Mouse (Mus musculus): Measurements from ENCODE around the gene Gm6793. TPM values are rescaled to one million over a fixed set of nuclear protein-coding genes. Genes with fewer than 3 reads are reported as not detected.

The Gm6793 gene
- not detected for total RNA-seq (2021)

GRCm38 (mm10) chr8:112014936-112015335 lies at the start of gene Gm6793:
TSS of gene Gm6793 (minus strand) at chr8:112015036.
- intact Hi-C loops (cut with DNase I): no loop called here
- no peak for DNase-seq (ENCODE audit: low spot score in 2 of 2)

DNA sequence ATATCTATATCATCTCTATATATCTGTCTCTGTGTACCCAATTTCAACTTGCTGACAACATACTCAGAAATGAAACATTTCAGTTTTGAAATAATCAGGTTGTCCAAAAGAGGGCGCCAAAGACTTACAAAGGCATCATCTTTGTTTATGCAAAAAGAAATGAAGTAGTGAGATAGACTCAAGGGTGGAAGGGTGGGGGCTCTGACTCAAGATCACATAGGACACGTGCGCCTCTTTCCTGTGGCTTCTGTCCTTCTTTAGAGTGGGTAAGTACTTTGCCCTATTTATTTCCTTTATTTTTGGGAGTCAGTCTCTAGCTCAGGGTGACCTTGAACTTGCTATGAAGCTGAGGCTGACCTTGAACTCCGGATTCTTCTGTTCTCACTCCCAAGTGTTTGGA lies 46.5 kb upstream of the Gm6793 start:
- DNase-seq (ENCODE audit: low spot score in 2 of 2): no peak
- intact Hi-C loops (cut with DNase I): loop anchor here (5.0 kb wide), 4 partner anchors 511 to 1571 kb away; partner anchors contain the start of gene Cntnap4

- DNase-seq (ENCODE audit: low spot score in 2 of 2): no peak
- intact Hi-C loops (cut with DNase I): no loop called here
These were observed 39.6 kb upstream of the Gm6793 start for GRCm38 (mm10) chr8:112054456-112054855.

DNA sequence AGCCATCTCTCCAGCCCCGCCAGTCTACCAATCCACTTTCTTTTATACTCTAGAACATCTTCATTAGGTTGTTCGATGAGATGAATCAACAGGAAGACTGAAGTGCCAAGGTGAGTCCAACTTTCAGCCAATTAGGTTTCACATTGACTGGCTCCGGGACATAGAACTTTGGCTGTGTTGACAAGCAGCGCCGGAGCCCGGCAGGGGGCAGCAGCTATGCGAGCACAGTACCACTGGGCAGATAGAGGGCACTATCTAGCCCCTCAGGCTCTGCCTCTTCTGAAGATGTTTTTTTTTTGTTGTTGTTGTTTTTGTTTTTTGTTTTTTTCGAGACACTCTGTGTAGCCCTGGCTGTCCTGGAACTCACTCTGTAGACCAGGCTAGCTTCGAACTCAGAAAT lies 36.7 kb upstream of the Gm6793 start:
- DNase-seq (ENCODE audit: low spot score in 2 of 2): no peak
- intact Hi-C loops (cut with DNase I): no loop called here

DNA sequence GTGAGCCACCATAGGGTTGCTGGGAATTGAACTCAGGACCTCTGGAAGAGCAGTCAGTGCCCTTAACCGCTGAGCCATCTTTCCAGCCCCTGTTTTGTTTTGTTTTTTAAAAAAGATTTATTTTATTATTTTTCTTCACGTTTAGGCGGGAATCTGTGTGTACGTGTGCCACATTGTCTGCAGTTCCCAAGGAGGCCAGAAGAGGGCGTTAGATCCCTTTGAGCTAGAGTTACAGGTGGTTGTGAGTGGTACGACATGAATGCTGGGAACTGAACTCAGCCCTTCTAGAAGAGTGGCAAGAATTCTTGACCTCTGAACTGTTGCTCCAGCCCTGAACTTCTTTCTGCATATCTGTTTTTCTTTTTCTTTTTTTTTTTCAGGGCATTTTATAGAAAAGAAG lies 35.1 kb upstream of the Gm6793 start:
- intact Hi-C loops (cut with DNase I): no loop called here
- DNase-seq (ENCODE audit: low spot score in 2 of 2): no peak

- no peak for DNase-seq (ENCODE audit: low spot score in 2 of 2)
- intact Hi-C loops (cut with DNase I): no loop called here
These were observed 33.5 kb upstream of the Gm6793 start for GRCm38 (mm10) chr8:112048293-112048692.

DNA sequence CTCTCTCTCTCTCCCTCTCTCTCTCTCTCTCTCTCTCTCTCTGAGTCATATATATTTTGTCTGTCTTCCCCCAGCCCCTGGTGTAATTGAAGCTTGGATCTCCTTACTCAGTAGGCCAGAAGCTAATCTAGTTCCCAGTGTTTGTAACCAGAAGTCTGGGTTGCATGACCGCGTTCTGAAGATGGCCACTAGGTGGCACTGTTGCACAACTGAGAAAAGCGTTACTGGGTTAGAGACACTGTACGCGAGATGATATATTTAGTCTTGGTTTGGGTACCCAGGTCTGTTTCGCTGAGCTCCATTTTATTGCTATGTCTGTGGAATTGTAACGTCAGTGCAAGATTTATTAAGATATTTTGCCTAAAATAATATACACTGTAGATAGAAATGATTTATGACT lies 31.1 kb upstream of the Gm6793 start:
- peak; percentile 79 to 82 for DNase-seq (ENCODE audit: low spot score in 2 of 2)
- intact Hi-C loops (cut with DNase I): loop anchor here (1.0 to 2.0 kb wide), 2 partner anchors 1536 to 1587 kb away; no protein-coding TSS in a partner anchor

- intact Hi-C loops (cut with DNase I): no loop called here
These were observed 30.3 kb upstream of the Gm6793 start for GRCm38 (mm10) chr8:112045182-112045581.

GRCm38 (mm10) chr8:112037521-112037920 lies 22.7 kb upstream of the Gm6793 start:
- no peak for DNase-seq (ENCODE audit: low spot score in 2 of 2)
- intact Hi-C loops (cut with DNase I): no loop called here

More at GRCm38 (mm10) chr8:112045182-112045581, 30.3 kb upstream of the Gm6793 start:
- DNase-seq (ENCODE audit: low spot score in 2 of 2): no peak

DNA sequence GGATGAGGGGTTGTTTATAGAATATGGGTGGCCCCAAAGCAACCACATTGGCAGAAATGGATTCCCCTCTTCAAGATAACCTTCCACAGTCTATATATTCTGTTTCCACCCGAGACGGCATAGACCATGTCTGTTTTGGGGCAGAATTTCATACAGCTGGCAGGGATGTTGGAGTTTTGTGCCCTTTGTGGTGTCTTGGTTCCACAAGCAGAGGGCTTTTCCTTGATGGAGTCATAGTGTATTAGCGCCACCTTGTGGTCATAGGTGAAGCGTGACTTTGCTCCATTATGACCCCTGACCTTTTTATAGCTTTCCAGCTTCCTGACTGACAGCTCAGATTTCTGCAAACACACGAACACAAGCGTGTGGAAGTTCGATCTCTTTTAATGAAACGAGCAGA lies 19.8 kb upstream of the Gm6793 start:
- intact Hi-C loops (cut with DNase I): no loop called here
- no peak for DNase-seq (ENCODE audit: low spot score in 2 of 2)

- intact Hi-C loops (cut with DNase I): no loop called here
- DNase-seq (ENCODE audit: low spot score in 2 of 2): no peak
These were observed 18.2 kb upstream of the Gm6793 start for GRCm38 (mm10) chr8:112033071-112033470.

DNA sequence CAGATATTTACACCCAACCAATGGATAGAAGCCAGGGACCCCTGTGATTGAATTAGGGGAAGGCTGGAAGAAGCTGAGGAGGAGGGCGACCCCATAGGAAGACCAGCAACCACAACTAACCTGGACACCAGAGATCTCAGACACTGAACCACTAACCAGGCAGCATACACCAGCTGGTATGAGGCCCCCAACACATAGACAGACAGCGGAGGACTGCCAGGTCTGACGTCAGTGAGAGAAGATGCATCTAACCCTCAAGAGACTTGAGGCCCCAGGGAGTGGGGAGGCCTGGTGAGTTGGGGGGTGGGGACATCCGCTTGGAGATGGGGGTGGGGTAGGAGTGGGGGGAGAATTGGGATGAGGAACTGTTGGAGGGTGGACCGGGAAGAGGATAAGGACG lies 15.8 kb upstream of the Gm6793 start:
- intact Hi-C loops (cut with DNase I): no loop called here
- DNase-seq (ENCODE audit: low spot score in 2 of 2): no peak

DNA sequence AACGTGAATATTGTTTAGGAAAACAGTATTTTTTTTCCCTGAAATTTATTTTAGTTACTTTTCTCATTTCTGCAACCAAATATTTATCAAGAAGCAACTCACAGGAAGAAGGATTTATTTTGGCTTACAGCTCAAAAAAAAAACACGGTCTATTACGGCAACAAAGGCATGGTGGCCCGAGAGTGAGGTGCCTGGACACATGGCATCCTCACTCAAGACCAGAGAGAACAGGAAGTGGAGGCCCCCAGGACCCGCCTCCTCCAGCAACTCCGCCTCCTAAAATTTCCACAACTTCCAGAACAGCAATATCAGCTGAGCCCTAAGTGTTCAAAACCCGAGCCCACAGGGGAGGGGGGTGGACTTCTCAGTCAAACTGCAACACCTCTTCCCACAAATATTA lies 14.6 kb upstream of the Gm6793 start:
- intact Hi-C loops (cut with DNase I): no loop called here
- no peak for DNase-seq (ENCODE audit: low spot score in 2 of 2)

- intact Hi-C loops (cut with DNase I): no loop called here
- peak; percentile 37 to 48 for DNase-seq (ENCODE audit: low spot score in 2 of 2)
These were observed 3.0 kb downstream of the Gm6793 start for GRCm38 (mm10) chr8:112011816-112012242.

DNA sequence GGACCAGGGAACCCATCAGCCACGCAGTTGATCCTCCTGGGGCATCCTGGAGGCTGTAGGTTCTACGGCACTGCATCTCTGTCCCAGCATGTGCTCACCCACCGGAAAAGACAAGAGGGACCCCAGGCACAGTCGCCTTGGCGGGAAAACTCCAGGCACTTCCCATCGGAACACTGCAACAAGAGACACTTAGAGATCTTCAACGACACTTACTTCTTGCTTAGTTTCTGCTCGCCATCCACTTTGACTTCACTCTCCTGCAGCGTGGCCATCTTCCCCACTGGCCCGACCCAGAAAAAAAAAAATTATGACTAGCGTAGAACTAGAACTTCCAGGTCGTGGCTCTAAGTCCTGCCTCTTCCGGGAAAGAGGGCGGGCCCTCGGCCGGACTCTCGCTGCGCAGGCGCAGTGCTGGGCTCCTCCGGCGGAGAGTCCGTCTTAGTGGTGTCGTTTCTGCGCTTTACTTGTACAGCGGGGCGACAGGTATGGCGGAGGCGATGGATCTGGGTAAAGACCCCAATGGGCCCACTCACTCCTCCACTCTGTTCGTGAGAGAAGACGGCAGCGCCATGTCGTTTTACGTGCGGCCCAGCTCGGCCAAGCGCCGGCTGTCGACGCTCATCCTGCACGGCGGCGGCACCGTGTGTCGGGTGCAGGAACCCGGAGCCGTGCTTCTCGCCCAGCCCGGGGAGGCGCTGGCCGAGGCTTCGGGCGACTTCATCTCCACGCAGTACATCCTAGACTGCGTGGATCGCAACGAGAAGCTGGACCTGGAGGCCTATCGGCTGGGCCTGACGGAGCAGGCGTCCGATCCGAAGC lies 3.6 kb downstream of the Gm6793 start, which contains the start of the genes Kars and Terf2ip:
Gene Kars, minus strand, starts transcription at position 327 of the 819 bp plus-strand sequence.
Gene Terf2ip, plus strand, starts transcription at position 402 of the 819 bp plus-strand sequence.
- intact Hi-C loops (cut with DNase I): no loop called here
- DNase-seq (ENCODE audit: low spot score in 2 of 2): peak; percentile 91 to 92

DNA sequence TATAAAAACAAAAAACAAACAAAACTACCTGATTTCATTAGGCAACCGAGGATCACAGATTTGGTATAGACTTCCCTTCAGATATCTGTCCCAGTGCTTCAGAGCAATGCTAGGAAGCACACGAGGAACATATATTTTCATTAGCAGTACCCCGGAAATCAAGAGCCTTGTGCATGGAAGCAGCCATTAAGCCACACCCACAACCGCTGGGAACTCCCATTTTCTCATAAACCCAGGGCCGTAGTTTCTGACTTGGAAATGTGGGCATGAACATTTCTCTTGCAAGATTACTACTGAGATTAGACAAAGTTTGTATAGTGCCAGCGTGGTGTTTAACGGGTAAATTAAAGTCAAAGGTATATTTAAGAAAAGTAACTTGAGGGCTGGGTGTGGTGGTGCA lies 5.3 kb downstream of the Gm6793 start:
- DNase-seq (ENCODE audit: low spot score in 2 of 2): no peak
- intact Hi-C loops (cut with DNase I): no loop called here

- intact Hi-C loops (cut with DNase I): no loop called here
- DNase-seq (ENCODE audit: low spot score in 2 of 2): no peak
These were observed 7.2 kb downstream of the Gm6793 start for GRCm38 (mm10) chr8:112007669-112008068.

DNA sequence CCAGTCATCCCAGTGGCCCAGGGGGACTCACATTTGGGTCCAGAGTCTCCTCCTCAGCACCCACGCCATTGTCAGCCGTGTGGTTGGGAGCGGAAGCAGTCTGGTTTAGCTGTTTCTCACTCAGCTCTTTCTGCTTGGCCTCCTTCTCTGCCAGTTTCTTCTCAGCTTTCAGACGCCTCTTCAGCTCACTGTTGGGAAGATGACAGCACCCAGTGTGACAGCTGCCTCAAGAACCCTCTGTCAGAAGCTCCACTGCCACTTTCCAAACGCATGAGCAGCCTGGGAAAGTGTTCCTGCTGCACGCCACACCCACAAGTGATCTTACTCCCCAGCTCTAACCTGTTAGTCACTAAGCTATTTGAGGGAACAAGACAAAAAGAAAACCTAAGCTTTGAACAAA lies 9.2 kb downstream of the Gm6793 start:
- DNase-seq (ENCODE audit: low spot score in 2 of 2): peak; percentile 34 to 45

GRCm38 (mm10) chr8:112004754-112005153 lies 10.1 kb downstream of the Gm6793 start:
- intact Hi-C loops (cut with DNase I): no loop called here

More for the DNA sequence above, 9.2 kb downstream of the Gm6793 start:
- intact Hi-C loops (cut with DNase I): no loop called here

GRCm38 (mm10) chr8:111992703-111993039 lies 22.2 kb downstream of the Gm6793 start:
- no peak for DNase-seq (ENCODE audit: low spot score in 2 of 2)
- intact Hi-C loops (cut with DNase I): no loop called here

More at GRCm38 (mm10) chr8:112004754-112005153, 10.1 kb downstream of the Gm6793 start:
- DNase-seq (ENCODE audit: low spot score in 2 of 2): no peak

DNA sequence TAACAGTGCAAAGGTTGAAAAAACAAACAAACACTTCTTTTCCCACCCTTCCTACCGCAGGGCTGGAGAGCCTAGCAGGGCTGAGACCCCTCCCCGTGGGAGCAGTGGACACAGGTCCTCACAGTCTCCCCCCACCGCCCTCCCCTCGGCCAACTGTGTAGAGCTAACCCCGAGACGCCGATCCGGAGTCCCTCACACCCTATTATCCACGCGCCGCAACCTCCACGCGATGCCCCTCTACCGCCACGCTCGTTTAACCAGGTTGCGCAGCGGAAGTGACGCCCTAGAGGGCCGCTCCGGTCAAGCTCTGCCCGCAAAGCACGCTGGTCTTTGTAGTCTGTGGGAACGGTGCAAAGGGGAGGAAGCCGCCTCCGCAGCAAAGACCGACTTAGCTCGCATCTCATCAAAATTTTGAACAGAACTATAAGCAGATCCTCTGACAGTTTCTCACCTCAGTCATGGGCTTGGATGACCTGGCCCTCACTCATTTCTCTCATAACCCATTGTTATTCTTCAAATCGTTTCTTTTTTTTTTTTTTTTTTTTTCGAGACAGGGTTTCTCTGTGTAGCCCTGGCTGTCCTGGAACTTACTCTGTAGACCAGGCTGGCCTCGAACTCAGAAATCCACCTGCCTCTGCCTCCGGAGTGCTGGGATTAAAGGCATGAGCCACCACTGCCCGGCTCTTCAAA lies 22.7 kb downstream of the Gm6793 start, which contains the start of gene Adat1:
Gene Adat1, minus strand, starts transcription at position 290 of the 690 bp plus-strand sequence.
- intact Hi-C loops (cut with DNase I): no loop called here
- peak; percentile 86 to 87 for DNase-seq (ENCODE audit: low spot score in 2 of 2)

All from left cerebral cortex, postnatal 36 days (tissue).